Mouse (Mus musculus) embryonic fibroblast, embryonic 13.5 days (primary cell): ENCODE results near the gene Nkx2-9. TPM values are rescaled to one million over a fixed set of nuclear protein-coding genes. Genes with fewer than 3 reads are reported as not detected.

ENCODE experiments used
- H3K27ac ChIP-seq: 2 replicates; pipeline ENCODE4 v1.5.1; 2012; ENCODE audit warnings: low read length, control low read depth, inconsistent platforms; ENCODE audit not compliant: insufficient read depth
- H3K4me1 ChIP-seq: 2 replicates; pipeline ENCODE4 v1.6.1; 2011; ENCODE audit warnings: low read length; ENCODE audit not compliant: control insufficient read depth, insufficient read depth
- H3K4me3 ChIP-seq: 2 replicates; pipeline ENCODE4 v1.5.1; 2011; ENCODE audit warnings: mild to moderate bottlenecking, control low read depth, low read length; ENCODE audit not compliant: insufficient read depth
- CTCF ChIP-seq: IDR thresholded peaks from 2 replicates; pipeline ENCODE4 v1.5.1; 2011; ENCODE audit warnings: mild to moderate bottlenecking, control low read depth, low read length, moderate library complexity, borderline replicate concordance; ENCODE audit not compliant: insufficient read depth
- POLR2A ChIP-seq: IDR thresholded peaks from 2 replicates; pipeline ENCODE4 v1.6.1; 2011; ENCODE audit warnings: low read depth, mild to moderate bottlenecking, control low read depth, low read length, moderate library complexity
- polyA plus RNA-seq: library from polyadenylated mRNA; stranded (reverse); fragments of >200 nt; gene quantifications from 2 replicates; pipeline ENCODE4 v1.2.4, GENCODE M21; 2011; ENCODE audit warnings: low read depth; ENCODE audit not compliant: missing spikeins, insufficient read length

Nkx2-9 gene
- polyA plus RNA-seq, 1 experiment = not detected

- Histone ChIP-seq H3K27ac (no peak overlapping the region), H3K4me1 (no peaks in the 10 kb centered on the region), H3K4me3 (no peak overlapping the region)
- TF ChIP-seq POLR2A (no peak), CTCF (no peak)
These were observed 2.2 kb downstream of the Nkx2-9 start for GRCm38 (mm10) chr12:56610851-56611250.

DNA sequence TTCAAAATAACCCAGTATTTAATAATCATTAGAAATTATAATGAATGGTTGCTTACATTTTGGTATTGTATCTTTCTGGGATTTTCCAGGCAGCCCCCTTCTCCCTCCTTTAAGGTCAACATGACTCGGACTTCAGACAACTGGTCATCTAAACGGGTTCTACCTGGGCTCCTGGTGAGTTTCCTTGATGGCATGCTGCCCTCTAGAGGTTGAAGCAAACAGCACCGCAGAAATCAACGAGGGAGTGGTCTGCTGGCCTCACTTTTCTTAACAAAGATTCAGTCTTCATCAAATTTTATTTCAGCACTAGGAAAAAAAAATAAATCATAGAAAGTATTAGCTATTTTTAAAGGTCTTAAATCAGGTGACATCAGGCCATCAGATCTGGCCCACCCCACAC is 21.4 kb downstream of the Nkx2-9 start:
- H3K4me1 ChIP-seq = peaks cover 4% of the 10 kb centered on the region
- H3K27ac ChIP-seq = no peak overlapping the region
- TF ChIP-seq POLR2A = no peak
- peak; percentile 16; the same call in 1 of the 2 replicates for TF ChIP-seq CTCF
- no peak overlapping the region for H3K4me3 ChIP-seq

DNA sequence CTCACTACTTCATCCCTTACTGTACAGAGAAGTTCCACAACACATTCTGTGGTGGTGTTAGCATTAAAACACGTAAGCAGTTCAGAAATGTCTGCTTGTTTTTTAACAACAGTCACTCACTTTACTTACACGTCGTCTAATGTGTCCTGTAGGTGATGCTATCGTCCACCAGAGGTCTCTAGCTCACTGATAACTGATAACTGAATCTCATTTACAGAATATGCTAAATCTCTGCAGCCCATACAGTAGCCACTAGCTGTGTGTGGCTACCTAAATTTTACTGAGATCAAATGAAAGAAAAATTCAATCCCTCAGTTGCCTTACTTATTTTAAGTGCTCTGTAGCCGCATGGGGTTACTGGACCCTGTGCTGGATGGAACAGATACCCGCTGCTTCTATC is 25.3 kb downstream of the Nkx2-9 start:
- TF ChIP-seq POLR2A = no peak
- no peak for TF ChIP-seq CTCF
- no peak overlapping the region for H3K4me3 ChIP-seq

More for the DNA sequence above, 25.3 kb downstream of the Nkx2-9 start:
- no peak overlapping the region for H3K27ac ChIP-seq
- H3K4me1 ChIP-seq = no peaks in the 10 kb centered on the region

Other genes with a start within 250 kb of the Nkx2-9 start
- not detected in 2 replicates for gene Nkx2-1, start 76.4 kb downstream of the Nkx2-9 start, polyA plus RNA-seq
- gene Pax9, start 78.5 kb upstream of the Nkx2-9 start, polyA plus RNA-seq = 3.0 and 3.5 TPM in 2 replicates